Mouse (Mus musculus): Measurements from ENCODE around the gene Sap30bp. TPM values are rescaled to one million over a fixed set of nuclear protein-coding genes. Genes with fewer than 3 reads are reported as not detected.

The Sap30bp gene
- 71.9 and 89.0 TPM in 2 replicates for polyA plus RNA-seq (2012; rRNA removed)

- peak; percentile 97 to 99 for DNase-seq (ENCODE audit: extremely low spot score in 1 of 2, low spot score in 1 of 2)
Measured at GRCm38 (mm10) chr11:115933108-115933746, at the start of gene Sap30bp, which contains the start of gene Recql5. Gene Sap30bp, plus strand, starts transcription at chr11:115933282. Gene Recql5, minus strand, starts transcription at chr11:115933477.

DNA sequence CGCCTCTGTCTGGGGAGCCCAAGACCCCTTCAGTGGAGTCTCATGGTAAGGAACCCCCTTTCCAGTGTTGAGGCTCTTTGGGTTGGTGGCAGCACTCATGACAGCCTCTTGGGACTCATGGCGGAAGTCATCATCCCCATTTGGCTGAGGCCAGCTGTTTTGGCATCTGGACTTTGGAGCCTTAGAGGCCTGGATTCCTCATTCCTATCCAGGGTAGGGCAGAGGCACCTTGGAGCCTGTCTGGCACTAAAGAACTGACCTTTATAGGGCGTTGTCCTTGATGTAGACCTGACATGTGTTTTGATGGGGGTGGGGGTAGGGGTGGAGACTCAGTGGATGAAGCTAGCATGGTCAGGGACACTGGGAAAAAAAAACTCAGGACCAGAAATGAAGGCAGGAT, 48.7 kb upstream of the Sap30bp start:
- no peak for DNase-seq (ENCODE audit: extremely low spot score in 1 of 2, low spot score in 1 of 2)

GRCm38 (mm10) chr11:115885281-115885680, 47.8 kb upstream of the Sap30bp start:
- no peak for DNase-seq (ENCODE audit: extremely low spot score in 1 of 2, low spot score in 1 of 2)

- no peak for DNase-seq (ENCODE audit: extremely low spot score in 1 of 2, low spot score in 1 of 2)
Measured at GRCm38 (mm10) chr11:115886446-115886845, 46.6 kb upstream of the Sap30bp start.

DNA sequence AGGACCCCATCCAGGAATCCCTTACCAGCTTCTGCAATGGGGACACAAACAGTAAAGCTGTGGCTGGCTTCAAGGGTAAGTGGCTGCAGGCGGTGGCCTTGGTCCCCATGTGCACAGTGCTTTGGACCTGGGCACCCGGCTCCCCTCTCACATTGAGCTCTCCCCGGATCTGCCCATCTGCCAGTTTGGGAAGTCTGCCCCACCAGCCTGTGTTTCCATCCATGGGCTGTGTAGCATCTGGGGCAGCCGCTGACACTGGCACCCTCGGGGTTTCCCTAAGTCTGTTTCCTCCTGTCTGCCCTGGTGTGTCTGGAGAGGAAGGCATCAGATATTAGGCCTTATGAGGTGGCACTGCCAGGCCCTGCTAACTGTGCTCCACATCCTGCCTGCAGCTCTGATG, 45.1 kb upstream of the Sap30bp start:
- no peak for DNase-seq (ENCODE audit: extremely low spot score in 1 of 2, low spot score in 1 of 2)

- DNase-seq (ENCODE audit: extremely low spot score in 1 of 2, low spot score in 1 of 2), result no peak
Measured at GRCm38 (mm10) chr11:115889159-115889558, 43.9 kb upstream of the Sap30bp start.

- DNase-seq (ENCODE audit: extremely low spot score in 1 of 2, low spot score in 1 of 2), result no peak
Measured at GRCm38 (mm10) chr11:115892213-115892612, 40.9 kb upstream of the Sap30bp start.

GRCm38 (mm10) chr11:115893071-115893470, 40.0 kb upstream of the Sap30bp start:
- no peak for DNase-seq (ENCODE audit: extremely low spot score in 1 of 2, low spot score in 1 of 2)

- no peak for DNase-seq (ENCODE audit: extremely low spot score in 1 of 2, low spot score in 1 of 2)
Measured at GRCm38 (mm10) chr11:115894755-115895520, 38.1 kb upstream of the Sap30bp start.

DNA sequence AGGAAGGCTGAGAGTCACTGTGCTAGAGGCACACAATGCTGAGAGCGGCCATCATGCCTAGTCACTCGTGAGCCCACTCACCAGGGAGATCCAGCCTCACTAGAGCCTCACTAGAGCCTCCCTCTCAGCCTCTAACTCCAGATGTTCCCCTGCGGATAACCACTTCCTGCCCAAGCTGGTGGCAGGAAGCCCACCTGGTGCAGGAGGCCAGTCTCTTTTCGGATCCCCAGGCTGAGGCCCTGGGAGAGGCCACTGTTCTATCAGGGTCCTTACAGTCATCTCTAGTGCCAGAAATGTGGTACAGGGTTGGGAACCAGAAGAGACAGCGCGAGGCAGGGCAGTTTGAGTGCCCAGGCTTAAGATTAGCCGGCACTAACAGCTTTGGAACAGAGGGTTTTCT, 34.6 kb upstream of the Sap30bp start:
- no peak for DNase-seq (ENCODE audit: extremely low spot score in 1 of 2, low spot score in 1 of 2)

DNA sequence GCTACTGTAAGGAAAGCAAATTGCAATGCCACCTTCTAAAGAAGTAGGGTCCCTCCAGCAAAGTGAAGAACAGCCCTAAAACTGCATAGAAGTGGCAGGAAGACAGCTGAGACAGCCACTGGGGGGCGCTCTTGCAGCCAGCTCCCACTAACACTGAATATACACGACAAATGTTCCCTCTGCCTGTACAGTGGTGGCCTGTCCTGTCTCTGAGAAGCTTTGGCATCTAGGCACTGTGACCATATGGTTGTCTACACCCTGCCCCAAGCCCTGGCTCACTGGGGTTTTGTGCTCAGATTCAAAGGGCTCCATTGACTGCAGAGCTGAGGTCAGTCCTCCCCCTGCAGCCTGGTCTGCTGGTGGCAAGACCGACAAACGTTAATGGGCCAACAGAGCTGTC, 34.2 kb upstream of the Sap30bp start:
- peak; percentile 53 to 57 for DNase-seq (ENCODE audit: extremely low spot score in 1 of 2, low spot score in 1 of 2)

DNA sequence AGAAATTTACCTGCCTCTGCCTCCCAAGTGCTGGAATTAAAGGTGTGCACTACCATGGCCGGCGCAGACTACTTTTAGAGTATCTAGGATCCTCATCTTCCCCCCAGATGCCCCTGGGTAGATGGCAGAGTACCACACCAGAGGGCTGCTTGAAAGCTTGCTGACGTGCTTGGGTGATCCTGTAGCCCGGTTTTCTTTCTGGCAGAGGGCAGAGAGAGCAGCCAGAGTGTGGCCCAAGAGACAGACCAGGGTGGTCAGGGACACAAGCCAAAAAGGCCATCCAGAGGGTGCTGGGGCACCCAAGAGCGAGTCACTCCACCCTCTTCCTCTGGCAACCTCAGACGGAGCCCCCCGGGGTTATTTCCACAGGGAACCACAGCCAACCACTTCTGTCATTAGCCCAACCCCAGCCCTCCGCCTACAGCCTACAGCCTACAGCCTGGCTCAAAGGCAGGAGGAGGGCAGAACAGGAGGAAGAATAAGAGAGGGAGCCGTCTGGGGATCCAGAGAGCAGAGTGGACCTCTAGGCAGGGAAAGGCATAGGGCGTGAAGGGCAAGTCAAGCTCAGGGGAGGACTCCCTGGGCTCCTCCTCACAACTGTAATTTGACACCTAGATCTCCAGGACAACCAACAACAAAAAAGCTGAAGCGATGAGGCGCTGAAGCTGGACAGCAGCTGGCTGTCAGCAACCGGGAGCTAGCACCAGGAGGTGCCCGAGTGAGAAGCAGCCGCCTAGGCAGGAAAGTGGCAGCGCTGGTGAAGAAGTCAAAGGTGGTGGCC, 33.4 kb upstream of the Sap30bp start, which contains the start of gene Smim5:
Gene Smim5, plus strand, starts transcription at position 481 of the 781 bp plus-strand sequence.
- no peak for DNase-seq (ENCODE audit: extremely low spot score in 1 of 2, low spot score in 1 of 2)

- DNase-seq (ENCODE audit: extremely low spot score in 1 of 2, low spot score in 1 of 2), result no peak
Measured at GRCm38 (mm10) chr11:115900561-115901337, 32.3 kb upstream of the Sap30bp start.

GRCm38 (mm10) chr11:115901338-115902161, 31.5 kb upstream of the Sap30bp start:
- DNase-seq (ENCODE audit: extremely low spot score in 1 of 2, low spot score in 1 of 2), result no peak

- no peak for DNase-seq (ENCODE audit: extremely low spot score in 1 of 2, low spot score in 1 of 2)
Measured at GRCm38 (mm10) chr11:115902177-115902576, 30.9 kb upstream of the Sap30bp start.

DNA sequence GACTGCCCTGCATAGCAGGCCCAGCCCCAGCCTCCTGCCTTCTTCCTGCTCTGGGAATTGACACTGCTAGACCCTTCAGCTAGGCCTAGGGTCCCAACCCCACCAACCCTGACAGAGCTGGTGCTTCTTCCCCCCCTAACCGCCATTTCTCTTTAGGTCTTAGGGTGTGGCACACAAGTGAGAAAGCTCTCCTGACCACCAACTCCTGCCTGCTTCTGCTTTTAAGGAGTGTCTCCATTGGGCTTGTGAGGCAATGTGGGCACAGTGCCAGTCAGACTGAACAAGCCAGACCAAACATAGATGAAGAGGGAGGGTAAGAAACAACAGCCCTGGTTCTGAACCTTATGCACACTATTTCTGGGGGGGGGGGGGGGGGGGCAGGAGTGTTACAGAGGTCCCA, 30.3 kb upstream of the Sap30bp start:
- no peak for DNase-seq (ENCODE audit: extremely low spot score in 1 of 2, low spot score in 1 of 2)

DNA sequence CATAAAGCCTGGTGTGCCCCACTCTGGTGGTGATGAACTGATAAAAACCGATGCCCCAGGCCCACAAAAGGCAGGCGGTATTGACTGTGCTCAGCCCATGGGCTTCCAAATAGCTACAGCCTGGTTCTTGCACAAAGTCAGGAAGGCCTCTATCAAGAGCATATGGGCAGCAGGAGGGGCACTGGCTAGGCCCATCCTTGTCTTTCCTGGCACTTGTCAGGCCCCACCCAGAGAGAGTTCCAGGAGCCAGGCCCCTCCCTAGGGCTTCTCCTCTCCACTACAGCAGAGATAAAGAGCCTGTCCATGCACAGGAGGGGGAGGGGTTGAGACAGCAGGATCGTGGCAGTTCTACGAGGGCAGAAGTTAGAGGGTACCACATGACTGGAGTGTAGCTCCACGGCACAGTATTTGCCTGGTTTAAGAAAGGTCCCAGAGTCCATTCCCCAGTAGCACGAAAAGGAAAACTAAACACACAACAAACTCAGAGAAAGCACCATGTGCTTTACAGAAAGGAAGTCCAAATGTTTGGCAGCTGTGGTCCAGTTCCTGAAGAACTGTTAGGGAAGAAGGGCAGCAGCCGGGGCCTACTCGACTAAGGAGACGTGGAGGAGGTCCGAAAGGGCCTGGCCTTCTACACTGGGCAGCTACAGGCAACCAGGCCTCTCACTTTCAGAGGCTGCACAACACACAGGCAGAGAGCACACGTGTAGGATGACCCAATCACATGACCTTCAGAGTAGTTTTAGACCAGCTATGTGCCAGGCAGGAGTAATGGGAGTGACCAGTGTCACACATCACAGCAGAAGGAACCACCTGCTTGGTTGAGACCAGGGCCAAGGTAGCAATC, 29.5 kb upstream of the Sap30bp start:
- DNase-seq (ENCODE audit: extremely low spot score in 1 of 2, low spot score in 1 of 2), result no peak

- no peak for DNase-seq (ENCODE audit: extremely low spot score in 1 of 2, low spot score in 1 of 2)
Measured at GRCm38 (mm10) chr11:115904231-115904955, 28.7 kb upstream of the Sap30bp start.

All from frontal cortex, adult 2 months (tissue).